Mouse (Mus musculus): ENCODE measurements at regions not wholly inside any gene's neighbourhood (a gene's known extent, or its start where the extent isn't known, plus 50 kb on each side); places are given as distances from the start of the nearest gene placed in this dataset.
"Not testable (repeated sequence)": the region's sequence is repeated elsewhere in the genome, so short reads cannot be mapped to it uniquely, and the experiment has no call there.

DNA sequence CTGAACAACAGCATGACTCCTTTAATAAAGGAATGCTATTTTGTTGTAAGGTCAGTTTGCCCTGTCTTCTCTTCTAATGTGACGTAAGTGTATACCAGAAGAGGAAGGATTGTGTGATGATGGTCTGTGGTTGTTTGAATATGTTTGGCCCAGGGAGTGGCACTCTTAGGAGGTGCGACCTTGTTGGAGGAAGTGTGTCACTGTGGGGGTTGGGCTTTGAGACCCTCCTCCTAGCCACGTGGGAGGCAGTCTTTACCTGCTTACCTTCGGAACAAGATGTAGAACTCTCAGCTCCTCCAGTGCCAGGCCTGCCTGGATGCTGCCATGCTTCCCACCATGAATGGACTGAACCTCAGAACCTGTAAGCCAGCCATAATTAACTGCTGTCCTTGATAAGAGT is 78.9 kb upstream of the 1110032F04Rik start:
- DNase-seq (ENCODE audit: extremely low spot score in 1 of 2, low spot score in 2 of 2): no peak
- intact Hi-C loops (cut with DNase I): no loop called here

DNA sequence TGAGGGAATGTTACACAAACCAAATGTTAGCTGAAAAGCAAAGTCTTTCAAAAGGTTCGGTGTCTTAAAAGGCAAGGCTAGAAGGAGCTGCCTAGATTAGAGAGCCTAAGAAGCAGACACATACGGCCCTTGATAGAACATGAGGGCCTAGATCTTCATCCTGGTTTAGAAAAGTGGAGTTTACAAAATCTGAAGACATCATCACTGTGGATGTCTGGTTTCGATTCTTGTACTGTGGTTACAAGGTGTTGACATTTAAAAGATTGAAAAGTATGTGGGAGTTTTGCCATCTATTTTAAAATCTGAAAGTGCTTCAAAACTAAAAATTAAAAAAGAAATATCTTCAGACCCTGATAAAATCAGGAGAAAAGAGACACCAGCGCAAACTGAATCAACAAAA is 76.5 kb upstream of the 1110032F04Rik start:
- intact Hi-C loops (cut with DNase I): no loop called here
- DNase-seq (ENCODE audit: extremely low spot score in 1 of 2, low spot score in 2 of 2): no peak

DNA sequence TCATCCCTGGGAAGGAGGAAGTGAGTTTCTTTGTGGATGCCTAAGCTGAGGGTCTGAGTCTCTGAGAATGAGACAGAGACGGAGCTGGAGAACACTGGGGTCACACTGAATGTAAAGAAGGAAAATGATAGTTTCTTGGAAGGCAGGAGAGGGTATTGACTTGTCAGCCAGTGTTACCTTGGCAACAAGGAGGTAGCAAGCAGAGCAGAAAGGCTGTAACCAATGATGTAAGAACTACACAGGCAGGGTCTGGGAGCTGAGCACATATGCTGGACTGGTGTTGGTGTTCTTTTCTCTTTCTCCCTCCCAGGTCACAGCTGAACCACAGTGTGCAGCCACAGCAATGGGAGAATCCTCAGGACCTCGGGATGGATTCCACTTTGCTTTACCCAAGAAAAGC is 75.5 kb upstream of the 1110032F04Rik start:
- no peak for DNase-seq (ENCODE audit: extremely low spot score in 1 of 2, low spot score in 2 of 2)
- intact Hi-C loops (cut with DNase I): no loop called here

DNA sequence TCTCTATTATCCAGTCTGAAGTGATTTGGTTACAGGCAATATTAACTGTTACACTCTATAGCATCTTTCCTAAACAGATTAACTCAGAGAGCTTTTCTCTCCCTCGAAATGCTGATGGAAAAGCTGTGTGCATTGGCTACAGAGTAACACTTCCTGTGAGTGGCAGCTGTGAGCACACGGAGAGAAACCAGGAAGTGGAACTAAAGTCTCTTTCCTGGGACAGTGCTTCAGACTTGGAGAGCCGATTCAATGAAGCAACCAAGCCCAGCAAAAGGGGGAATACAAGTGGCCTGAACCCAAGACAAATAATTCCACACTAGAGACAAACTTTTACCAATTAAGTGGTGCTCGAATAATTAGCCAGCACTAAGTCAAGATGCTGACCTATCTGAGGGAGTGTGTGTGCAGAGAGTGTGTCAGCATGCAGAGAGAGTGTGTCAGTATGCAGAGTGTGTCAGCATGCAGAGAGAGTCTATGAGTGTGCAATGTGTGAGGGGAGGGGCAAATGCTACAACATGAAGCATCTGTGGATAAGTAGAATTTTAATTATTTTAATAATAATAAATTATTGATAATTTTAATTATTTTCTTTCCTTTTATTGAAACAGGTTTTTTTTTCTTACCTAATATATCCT is 74.9 kb upstream of the 1110032F04Rik start:
- DNase-seq (ENCODE audit: extremely low spot score in 1 of 2, low spot score in 2 of 2): no peak

DNA sequence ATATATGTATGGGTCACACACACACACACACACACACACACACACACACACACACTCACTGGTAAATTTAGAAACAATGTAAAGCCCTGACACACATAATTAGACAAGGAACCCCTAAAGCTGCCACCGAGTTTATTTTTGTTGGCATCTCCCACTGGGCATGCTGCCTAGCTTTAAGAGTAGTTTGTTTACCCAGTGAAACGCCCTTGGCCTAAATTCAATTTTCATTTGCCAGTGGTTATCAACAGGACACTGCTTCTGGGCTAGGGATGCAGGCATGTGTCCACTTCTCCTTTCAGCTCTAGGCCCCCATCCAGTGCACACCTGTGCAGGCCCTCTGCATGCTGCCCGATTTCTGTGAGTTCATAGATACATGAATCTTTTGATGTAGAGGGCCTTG is 73.7 kb upstream of the 1110032F04Rik start:
- intact Hi-C loops (cut with DNase I): no loop called here
- peak in 1 of 2 experiments; percentile 33 for DNase-seq (ENCODE audit: extremely low spot score in 1 of 2, low spot score in 2 of 2)

More for the DNA sequence above, 74.9 kb upstream of the 1110032F04Rik start:
- intact Hi-C loops (cut with DNase I): no loop called here

DNA sequence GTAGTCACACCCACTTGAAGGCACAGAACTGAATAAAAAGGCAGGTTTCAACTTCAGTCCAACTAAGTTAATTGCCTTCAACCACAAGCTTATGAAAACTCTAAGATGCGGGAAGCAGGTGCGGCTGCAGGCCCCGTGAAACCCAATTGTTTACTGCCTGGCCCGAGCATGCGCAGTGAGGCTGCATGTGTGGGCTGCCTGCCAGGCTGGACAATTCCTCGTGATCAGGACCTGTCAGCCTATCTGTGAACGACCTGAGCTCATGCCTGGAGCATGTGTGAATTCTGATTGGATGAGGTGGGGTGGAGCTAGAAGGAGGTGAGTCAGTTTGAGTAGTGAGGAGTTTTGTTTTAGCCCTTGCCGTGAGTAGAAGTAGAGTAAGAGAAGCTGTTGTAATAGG is 71.0 kb upstream of the 1110032F04Rik start:
- DNase-seq (ENCODE audit: extremely low spot score in 1 of 2, low spot score in 2 of 2); intact Hi-C loops (cut with DNase I): not testable (repeated sequence)

DNA sequence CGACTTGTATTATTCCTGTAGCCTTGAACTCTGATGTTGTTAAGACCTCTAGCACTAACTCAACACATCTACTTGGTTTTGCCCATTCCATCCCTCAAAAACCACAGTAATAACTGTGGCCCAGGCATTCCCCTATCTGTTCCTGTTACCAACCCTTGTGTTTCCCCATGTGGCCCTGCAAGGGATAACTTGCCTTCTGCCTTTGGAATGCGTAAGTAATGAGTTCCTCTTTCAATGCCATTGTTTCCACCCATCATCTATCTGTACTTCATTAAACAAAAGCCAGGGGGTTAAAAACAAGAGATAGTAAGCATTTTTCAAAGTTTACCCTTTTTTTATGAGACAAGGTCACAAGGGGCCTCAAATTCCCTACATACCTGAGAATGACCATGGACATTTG is 60.5 kb upstream of the 1110032F04Rik start:
- no peak for DNase-seq (ENCODE audit: extremely low spot score in 1 of 2, low spot score in 2 of 2)
- intact Hi-C loops (cut with DNase I): no loop called here

DNA sequence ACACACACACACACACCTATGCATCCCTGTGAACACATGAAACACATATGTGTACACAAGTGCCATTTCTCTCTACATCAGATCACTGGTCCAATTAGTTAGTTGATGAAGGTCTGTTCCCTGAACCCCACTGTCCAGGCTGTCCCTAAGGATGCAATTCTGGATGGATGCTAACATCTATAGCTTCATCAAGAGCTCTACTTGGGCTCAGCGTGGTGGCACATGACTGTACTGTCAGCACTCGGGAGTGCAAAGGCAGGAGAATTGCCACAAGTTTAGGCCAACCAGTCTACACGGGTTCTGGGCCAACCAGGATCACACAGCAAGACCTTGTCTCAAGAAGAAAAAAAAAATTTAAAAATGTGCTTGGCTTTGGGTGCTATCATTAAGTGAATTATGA is 55.9 kb upstream of the 1110032F04Rik start:
- DNase-seq (ENCODE audit: extremely low spot score in 1 of 2, low spot score in 2 of 2): no peak
- intact Hi-C loops (cut with DNase I): no loop called here

DNA sequence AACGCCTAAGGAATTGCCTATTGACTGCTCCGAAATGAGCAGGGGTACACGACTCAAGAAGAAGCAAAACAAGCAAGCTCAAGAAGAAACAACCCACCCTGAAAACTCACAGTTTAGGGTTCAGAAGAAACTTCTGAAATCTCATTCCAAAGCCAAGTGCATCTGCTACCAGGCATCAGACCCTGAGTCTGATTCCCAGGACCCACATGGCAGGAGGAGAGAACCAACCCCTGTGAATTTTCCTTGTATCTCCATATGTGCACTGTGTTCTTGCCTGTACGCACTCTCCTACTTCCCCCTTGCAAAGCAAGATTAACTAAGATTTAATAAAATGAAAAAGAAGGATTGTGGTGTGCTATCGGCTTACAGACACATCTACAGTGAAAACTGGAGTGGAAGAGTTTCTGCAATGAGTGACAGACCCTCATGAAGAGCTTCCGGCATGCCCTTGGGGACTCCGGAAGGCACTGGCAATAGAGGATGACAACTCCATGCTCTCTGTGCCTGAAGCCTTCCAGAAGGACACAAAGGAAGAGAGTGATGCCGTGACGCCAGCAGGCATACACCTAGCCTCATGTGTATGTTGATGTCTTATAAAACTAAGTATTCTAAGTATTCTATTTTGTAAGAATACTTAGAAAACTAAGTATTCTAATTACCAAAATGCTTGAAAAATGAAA is 55.2 kb upstream of the 1110032F04Rik start:
- no peak for DNase-seq (ENCODE audit: extremely low spot score in 1 of 2, low spot score in 2 of 2)
- intact Hi-C loops (cut with DNase I): no loop called here

DNA sequence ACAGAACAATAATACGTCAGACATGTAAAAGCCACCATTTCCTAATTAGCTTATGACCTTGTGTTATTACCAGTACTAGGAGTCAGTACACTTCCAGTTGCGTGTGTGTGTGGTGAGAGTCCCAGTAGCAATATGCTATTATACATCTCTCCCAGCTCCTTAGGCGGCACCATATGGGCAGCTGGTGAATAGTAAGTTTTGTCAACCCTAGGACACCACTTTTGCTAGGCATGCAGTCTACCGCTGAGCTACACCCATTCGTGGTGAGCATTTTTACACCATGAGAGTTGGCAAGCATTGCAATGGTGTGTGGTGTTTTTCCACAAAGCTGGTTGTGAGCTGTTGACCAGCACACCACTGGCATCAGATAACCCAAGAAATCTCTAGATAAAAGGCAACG is 53.8 kb upstream of the 1110032F04Rik start:
- intact Hi-C loops (cut with DNase I): no loop called here
- DNase-seq (ENCODE audit: extremely low spot score in 1 of 2, low spot score in 2 of 2): no peak

DNA sequence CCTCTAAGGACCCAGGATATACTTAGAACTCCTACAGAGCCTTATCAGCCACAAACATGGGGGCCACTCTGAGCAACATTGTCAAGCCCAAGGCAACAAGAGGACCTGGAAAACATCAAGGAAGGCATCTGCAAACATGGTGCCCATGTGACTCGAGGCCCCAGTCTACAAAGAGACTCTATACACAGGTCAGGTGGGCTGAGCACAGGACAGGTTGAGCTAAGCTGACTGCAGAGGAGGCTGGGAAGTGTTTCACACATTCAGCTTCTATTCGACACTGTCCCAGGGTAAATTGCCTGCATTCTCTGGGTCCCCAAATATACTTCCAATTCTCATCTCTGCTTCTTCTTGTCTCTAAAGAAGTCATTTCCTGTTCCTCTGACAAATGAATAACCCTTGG is 52.1 kb upstream of the 1110032F04Rik start:
- no peak for DNase-seq (ENCODE audit: extremely low spot score in 1 of 2, low spot score in 2 of 2)
- intact Hi-C loops (cut with DNase I): no loop called here

Data from left cerebral cortex, postnatal 10 days (tissue).